Mouse (Mus musculus) liver, postnatal 0 days (tissue): ENCODE data around the gene Ecd. TPM values are rescaled to one million over a fixed set of nuclear protein-coding genes. Genes with fewer than 3 reads are reported as not detected.
A peak's percentile ranks its signal among the peaks of the same experiment; 100 is the strongest.

Experiments used
- ATAC-seq: fragments of 200-750 bp; cut with Nextera tagmentation; 2 replicates; pipeline ENCODE4 v1.8.0; 2017; ENCODE audit warnings: mild to moderate bottlenecking, moderate library complexity
- DNase-seq: peaks from one replicate; pipeline ENCODE4 v3.0.0-alpha.2; 2016
- H3K27ac ChIP-seq: fragments of 300-500 bp; sonication (generic); 2 replicates; pipeline ENCODE4 v1.5.1; 2014; ENCODE audit warnings: antibody characterized with exemption, moderate library complexity, mild to moderate bottlenecking, low read depth
- H3K27me3 ChIP-seq: fragments of 300-500 bp; sonication (generic); 2 replicates; pipeline ENCODE4 v1.6.1; 2014; ENCODE audit warnings: low read length, control low read depth, mixed read lengths; ENCODE audit not compliant: insufficient read depth
- H3K36me3 ChIP-seq: fragments of 300-500 bp; sonication (generic); replicated peaks from 2 replicates; pipeline ENCODE4 v1.6.1; 2014; ENCODE audit warnings: mild to moderate bottlenecking, control low read depth, low read length, moderate library complexity, mixed read lengths; ENCODE audit not compliant: insufficient read depth
- H3K4me1 ChIP-seq: fragments of 300-500 bp; sonication (generic); 2 replicates; pipeline ENCODE4 v1.6.1; 2014; ENCODE audit warnings: antibody characterized with exemption, mild to moderate bottlenecking, control low read depth; ENCODE audit not compliant: insufficient read depth
- H3K4me2 ChIP-seq: fragments of 300-500 bp; sonication (generic); 2 replicates; pipeline ENCODE4 v1.6.1; 2014; ENCODE audit warnings: low read depth, mild to moderate bottlenecking, low read length, moderate library complexity, mixed read lengths
- H3K4me3 ChIP-seq: fragments of 300-500 bp; sonication (generic); 2 replicates; pipeline ENCODE4 v1.5.1; 2014; ENCODE audit warnings: low read depth, low read length
- H3K9ac ChIP-seq: fragments of 300-500 bp; sonication (generic); replicated peaks from 2 replicates; pipeline ENCODE4 v1.6.1; 2014; ENCODE audit warnings: mild to moderate bottlenecking, moderate library complexity
- H3K9me3 ChIP-seq: fragments of 300-500 bp; sonication (generic); 2 replicates; pipeline ENCODE4 v1.6.1; 2016; ENCODE audit warnings: mild to moderate bottlenecking, control low read depth, low read length, mixed read lengths
- CTCF ChIP-seq: sonication (generic); IDR thresholded peaks from 2 replicates; pipeline ENCODE4 v1.5.1; 2016; ENCODE audit warnings: antibody characterized with exemption, low read depth
- EP300 ChIP-seq: IDR thresholded peaks from 2 replicates; pipeline ENCODE4 v1.6.1; 2016; ENCODE audit warnings: antibody characterized with exemption, low read depth, mild to moderate bottlenecking
- WGBS: fragments of 180-500 bp; shearing (Covaris S2); extraction: QIAGEN DNeasy Blood & Tissue Kit; methylation state at CpG from one replicate; pipeline ENCODE4 v1.1.7; 2014; ENCODE audit not compliant: insufficient replicate concordance; 5-methylcytosine and 5-hydroxymethylcytosine counted together
- polyA plus RNA-seq: library from polyadenylated mRNA; unstranded; fragments of >200 nt; fragmentation: Nextera tagmentation; extraction: Ambion mirVana; gene quantifications from 2 replicates; pipeline ENCODE4 v1.2.1, GENCODE M21; 2015

Ecd gene
- polyA plus RNA-seq, 1 experiment from 2014 or later = 23.0 TPM

GRCm38 (mm10) chr14:20371854-20372253 is 23.9 kb upstream of the Ecd start:
- TF ChIP-seq CTCF (no peak), EP300 (no peak)
- Histone ChIP-seq H3K9ac (no peak overlapping the region), H3K27ac (no peak overlapping the region), H3K4me2 (no peak overlapping the region), H3K9me3 (no peaks in the 10 kb centered on the region), H3K27me3 (no peaks in the 10 kb centered on the region), H3K4me1 (peaks cover under 1% of the 10 kb centered on the region; the same call in 1 of the 2 replicates), H3K36me3 (peaks cover 14% of the 10 kb centered on the region), H3K4me3 (no peak overlapping the region)
- 61% methylated on average over 1 of the region's 1 CpGs for WGBS
- ATAC-seq (no peak), DNase-seq (no peak)

GRCm38 (mm10) chr14:20370798-20371197 is 22.9 kb upstream of the Ecd start:
- H3K27ac ChIP-seq = no peak overlapping the region
- no peak overlapping the region for H3K4me2 ChIP-seq
- H3K9ac ChIP-seq = no peak overlapping the region
- peaks cover 10% of the 10 kb centered on the region; the same call in 1 of the 2 replicates for H3K36me3 ChIP-seq
- H3K4me3 ChIP-seq = no peak overlapping the region
- H3K9me3 ChIP-seq = no peaks in the 10 kb centered on the region
- H3K4me1 ChIP-seq = no peaks in the 10 kb centered on the region
- peak; percentile 38; the same call in 1 of the 2 replicates for ATAC-seq
- WGBS = 48% methylated on average over 7 of the region's 7 CpGs
- no peak for TF ChIP-seq CTCF
- no peak for TF ChIP-seq EP300
- no peak for DNase-seq
- no peaks in the 10 kb centered on the region for H3K27me3 ChIP-seq

GRCm38 (mm10) chr14:20368271-20368670 is 20.4 kb upstream of the Ecd start:
- H3K4me2 ChIP-seq = no peak overlapping the region
- WGBS = 97% methylated on average over 3 of the region's 3 CpGs
- ATAC-seq = no peak

GRCm38 (mm10) chr14:20363230-20363629 is 15.3 kb upstream of the Ecd start:
- H3K27ac ChIP-seq = 0 out of 2 replicates have a peak overlapping the region, but pooled peaks have one; percentile 22
- peak; percentile 28 for DNase-seq
- TF ChIP-seq CTCF = no peak
- no peak for TF ChIP-seq EP300
- no peaks in the 10 kb centered on the region for H3K9me3 ChIP-seq
- H3K4me3 ChIP-seq = no peak overlapping the region
- H3K27me3 ChIP-seq = no peaks in the 10 kb centered on the region
- 78% methylated on average over 4 of the region's 4 CpGs for WGBS
- H3K4me1 ChIP-seq = no peaks in the 10 kb centered on the region
- H3K4me2 ChIP-seq = no peak overlapping the region
- no peak overlapping the region for H3K9ac ChIP-seq
- H3K36me3 ChIP-seq = peaks cover 30% of the 10 kb centered on the region
- ATAC-seq = no peak

More at GRCm38 (mm10) chr14:20368271-20368670, 20.4 kb upstream of the Ecd start:
- Histone ChIP-seq H3K4me3 (no peak overlapping the region), H3K36me3 (peaks cover 16% of the 10 kb centered on the region), H3K27ac (no peak overlapping the region), H3K9ac (no peak overlapping the region), H3K27me3 (no peaks in the 10 kb centered on the region), H3K9me3 (no peaks in the 10 kb centered on the region), H3K4me1 (no peaks in the 10 kb centered on the region)
- DNase-seq = peak; percentile 39
- TF ChIP-seq CTCF (peak; percentile 49), EP300 (no peak)

- Histone ChIP-seq H3K36me3 (peaks cover 8% of the 10 kb centered on the region), H3K27me3 (no peaks in the 10 kb centered on the region), H3K4me1 (peaks cover 18% of the 10 kb centered on the region; the same call in 1 of the 2 replicates), H3K4me2 (peak overlapping the region; percentile 83), H3K4me3 (peak overlapping the region; percentile 76), H3K9ac (peak overlapping the region; percentile 93), H3K27ac (peak overlapping the region; percentile 86), H3K9me3 (no peaks in the 10 kb centered on the region)
- TF ChIP-seq CTCF = no peak
- TF ChIP-seq EP300 = no peak
- peak; percentile 53 for ATAC-seq
- DNase-seq = no peak
- 3% methylated on average over 15 of the region's 15 CpGs for WGBS
These were observed 405 bp downstream of the Ecd start for GRCm38 (mm10) chr14:20347441-20347990.

GRCm38 (mm10) chr14:20345885-20346284 is 2.0 kb downstream of the Ecd start:
- ATAC-seq (no peak), DNase-seq (no peak)
- H3K4me3 ChIP-seq = no peak overlapping the region
- 84% methylated on average over 9 of the region's 9 CpGs for WGBS
- H3K4me1 ChIP-seq = peaks cover 18% of the 10 kb centered on the region; the same call in 1 of the 2 replicates
- TF ChIP-seq EP300 = no peak
- TF ChIP-seq CTCF = no peak
- H3K9ac ChIP-seq = no peak overlapping the region
- H3K27me3 ChIP-seq = no peaks in the 10 kb centered on the region
- H3K4me2 ChIP-seq = no peak overlapping the region
- H3K27ac ChIP-seq = no peak overlapping the region; the same call in 1 of the 2 replicates
- H3K9me3 ChIP-seq = no peaks in the 10 kb centered on the region
- peaks cover 19% of the 10 kb centered on the region for H3K36me3 ChIP-seq
